Mouse (Mus musculus): ENCODE measurements around the gene Gm17416.
A peak's percentile ranks its signal among the peaks of the same experiment; 100 is the strongest.

The Gm17416 gene

DNA sequence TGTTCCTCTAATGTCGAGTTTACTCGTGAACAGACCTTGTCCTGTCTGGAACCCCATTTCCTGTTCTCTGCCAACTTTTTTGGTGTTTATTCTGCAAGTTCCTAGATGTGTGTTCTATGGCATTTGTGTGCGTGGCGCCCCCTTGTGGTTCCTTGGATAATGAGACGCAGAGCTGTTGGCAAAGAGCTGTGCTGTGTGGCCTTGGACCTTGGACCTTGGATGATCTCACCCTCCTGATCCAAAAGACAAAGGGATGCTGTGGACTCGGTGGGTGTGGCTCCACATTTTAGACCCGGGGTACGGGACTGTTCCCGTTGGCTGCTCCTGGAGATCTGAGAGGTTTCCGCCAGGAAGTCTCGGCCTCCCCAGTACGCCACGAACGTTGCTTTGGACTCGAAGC is 34.9 kb downstream of the Gm17416 start, which contains the start of gene Defb36:
Gene Defb36, plus strand, starts transcription at position 271 of the 400 bp plus-strand sequence.
- no peak for DNase-seq (ENCODE audit: low spot score in 2 of 2)

DNA sequence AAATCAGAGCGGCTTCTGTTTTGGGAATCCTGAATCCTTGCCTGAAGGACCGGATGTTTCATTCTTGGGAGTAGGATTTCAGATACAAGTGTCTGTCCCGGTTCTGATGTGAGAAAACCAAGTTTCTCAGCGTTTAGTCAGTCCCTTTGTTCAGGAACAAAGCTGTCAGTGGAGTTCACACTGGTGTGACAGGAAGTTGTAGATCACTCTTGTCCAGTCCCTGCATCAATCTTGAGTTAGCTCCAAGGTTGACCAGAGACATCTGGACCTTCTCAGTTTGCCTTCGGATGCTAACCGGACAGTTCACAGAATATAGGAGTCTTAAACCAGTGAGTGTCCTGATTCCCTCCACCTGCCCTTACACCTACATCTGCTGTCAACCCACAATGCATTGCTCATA is 38.6 kb downstream of the Gm17416 start:
- DNase-seq (ENCODE audit: low spot score in 2 of 2) = no peak

DNA sequence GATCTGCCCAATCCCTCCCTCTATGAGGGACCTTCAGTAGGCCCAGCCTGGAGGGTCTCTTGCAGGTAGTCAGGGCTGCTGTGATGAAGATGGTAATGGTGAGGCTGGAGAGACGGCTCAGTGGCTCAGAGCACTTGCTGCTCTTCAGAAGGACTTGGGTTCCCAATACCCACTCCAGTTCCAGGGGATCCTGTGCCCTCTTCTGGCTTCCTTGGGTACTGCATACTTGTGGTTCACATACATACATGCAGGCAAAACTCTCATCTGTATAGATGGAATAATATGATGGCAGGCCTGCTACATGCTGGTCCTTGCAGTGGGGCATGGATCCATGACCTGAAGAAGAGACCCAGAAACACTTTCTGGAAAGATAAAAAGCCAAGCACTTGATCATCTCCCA is 39.6 kb downstream of the Gm17416 start:
- DNase-seq (ENCODE audit: low spot score in 2 of 2) = no peak

DNA sequence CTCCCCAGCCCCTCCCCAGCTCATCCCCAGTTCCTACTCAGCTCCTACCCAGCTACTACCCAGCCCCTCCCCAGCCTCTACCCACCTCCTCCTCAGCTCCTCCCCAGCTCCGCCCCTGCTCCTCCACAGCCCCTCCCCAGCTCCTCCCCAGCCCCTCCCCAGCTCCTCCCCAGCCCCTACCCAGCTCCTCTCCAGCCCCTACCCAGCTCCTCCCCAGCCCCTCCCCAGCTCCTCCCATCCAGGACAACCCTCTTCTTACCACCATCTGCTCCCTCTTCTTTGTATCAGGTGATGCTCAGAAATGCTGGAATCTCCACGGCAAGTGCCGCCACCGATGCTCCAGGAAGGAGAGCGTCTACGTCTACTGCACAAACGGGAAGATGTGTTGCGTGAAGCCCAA is 43.1 kb downstream of the Gm17416 start:
- no peak for DNase-seq (ENCODE audit: low spot score in 2 of 2)

DNA sequence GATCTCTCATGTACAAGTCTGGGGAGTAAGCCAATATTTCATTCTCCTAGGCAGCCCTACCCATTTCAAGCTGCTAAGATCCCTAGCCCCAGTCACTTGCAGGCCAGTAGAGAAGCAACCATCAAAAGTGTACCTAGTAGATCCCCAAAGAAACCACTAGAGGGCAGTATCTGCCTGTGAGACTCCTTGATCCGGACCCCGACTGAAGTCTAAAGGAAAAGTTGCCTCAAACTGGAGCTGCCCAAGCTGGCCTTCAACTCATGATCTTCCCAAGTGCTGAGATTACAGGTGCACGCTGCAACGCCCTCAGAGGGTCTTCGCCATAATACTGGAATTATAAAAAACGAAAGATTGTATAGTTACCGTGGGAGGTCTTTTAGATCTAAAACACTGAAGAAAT is 46.4 kb downstream of the Gm17416 start:
- peak in 1 of 2 experiments; percentile 21 for DNase-seq (ENCODE audit: low spot score in 2 of 2)

DNA sequence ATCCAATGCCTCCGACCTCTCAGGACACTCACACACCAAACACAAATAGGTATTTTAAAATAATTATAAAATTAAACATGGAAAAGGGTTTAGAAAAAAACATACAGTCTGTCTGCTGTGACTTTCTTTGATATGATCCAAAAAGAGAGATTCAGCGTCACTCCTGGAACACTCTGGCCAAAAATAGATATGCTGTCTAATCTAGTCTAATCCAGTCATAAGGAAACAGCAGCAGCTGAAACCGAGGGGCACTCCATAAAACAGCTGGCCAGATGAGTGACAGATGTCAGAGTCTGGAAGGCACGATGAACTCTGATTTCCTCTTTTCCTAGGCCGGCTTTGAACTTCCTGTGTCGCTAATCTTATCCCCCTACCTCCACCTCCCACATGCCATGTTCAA is 47.3 kb downstream of the Gm17416 start:
- no peak for DNase-seq (ENCODE audit: low spot score in 2 of 2)

DNA sequence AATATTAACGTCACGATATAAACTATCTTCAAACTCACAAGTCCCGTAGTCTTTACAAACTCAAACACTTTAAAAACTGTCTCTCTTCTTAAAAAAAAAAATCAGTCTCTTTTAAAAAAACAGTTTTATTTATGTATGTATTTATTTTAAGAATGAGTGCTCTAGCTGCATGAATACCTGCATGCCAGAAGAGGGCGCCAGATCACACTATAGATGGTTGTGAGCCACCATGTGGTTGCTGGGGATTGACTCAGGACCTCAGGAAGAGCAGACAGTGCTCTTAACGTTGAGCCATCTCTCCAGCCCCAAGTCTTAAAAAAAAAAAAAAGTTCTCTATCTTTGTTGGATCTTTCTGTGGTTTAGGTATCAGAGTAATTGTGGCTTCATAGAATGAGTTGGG is 48.2 kb downstream of the Gm17416 start:
- no peak for DNase-seq (ENCODE audit: low spot score in 2 of 2)
